ENCODE assay signal across 9 mouse cellular contexts in the genomic region with DNA sequence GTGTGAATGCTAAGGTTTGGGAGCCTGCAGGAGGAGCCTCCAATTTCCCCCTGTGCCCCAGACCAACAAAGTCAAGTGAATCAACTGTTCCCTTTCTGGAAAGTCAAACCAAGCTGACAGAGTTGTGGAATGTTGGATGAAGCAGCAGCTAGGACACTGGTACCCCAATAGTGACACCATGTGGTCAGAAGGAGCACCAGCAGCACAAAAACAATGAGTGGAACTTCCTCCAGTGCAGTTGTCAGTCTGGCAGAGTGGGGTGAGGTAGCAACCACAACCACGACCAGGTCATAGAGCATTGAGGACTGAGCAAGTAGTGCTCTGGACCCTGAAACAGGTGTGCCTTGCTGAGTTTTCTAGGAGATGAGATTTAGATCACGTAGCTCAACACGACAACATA. TPM values are rescaled to one million over a fixed set of nuclear protein-coding genes. Genes with fewer than 3 reads are reported as not detected.
DNase-seq lines count a peak whose midpoint lies in the region; ATAC-seq and TF ChIP-seq lines count a peak whose summit lies in the region.
"Had no signal": no experiment of that assay in that cellular context is flagged by ENCODE, and none has a peak within 500 bp of the region (broad histone marks: within the 10 kb centered on the region; RNA-seq: fewer than 3 reads in every experiment).

No protein-coding gene starts in this region.

- no peak for TF ChIP-seq POLR2A in embryonic fibroblast, embryonic 13.5 days (IDR thresholded peaks at IDR 0.05; ENCODE audit: low read depth, low read length)

- no peak overlapping the region for H3K4me3 ChIP-seq in embryonic fibroblast, embryonic 13.5 days (ENCODE audit: insufficient read depth, low read length)
- no peak overlapping the region for H3K4me3 ChIP-seq in hindbrain, embryonic 15.5 days
- H3K4me3 ChIP-seq: stomach, embryonic 15.5 days had no signal

- H3K27ac ChIP-seq in embryonic fibroblast, embryonic 13.5 days (ENCODE audit: insufficient read depth, low read length), result no peak overlapping the region
- no peak overlapping the region for H3K27ac ChIP-seq in hindbrain, embryonic 15.5 days (replicated peaks)
- H3K27ac ChIP-seq: stomach, embryonic 15.5 days had no signal

- peak; percentile 82 for TF ChIP-seq CTCF in embryonic fibroblast, embryonic 13.5 days (IDR thresholded peaks at IDR 0.05; ENCODE audit: borderline replicate concordance, insufficient read depth, low read length)

- no peak overlapping the region for H3K9ac ChIP-seq in hindbrain, embryonic 15.5 days
- H3K9ac ChIP-seq: stomach, embryonic 15.5 days had no signal

- no peaks in the 10 kb centered on the region for H3K36me3 ChIP-seq in hindbrain, embryonic 15.5 days
- H3K36me3 ChIP-seq: stomach, embryonic 15.5 days had no signal

- ATAC-seq in hindbrain, embryonic 15.5 days (ENCODE audit: low FRiP score, low read depth), result 0 out of 2 replicates have a peak, but pooled peaks have one; percentile 21

- H3K27me3 ChIP-seq in hindbrain, embryonic 15.5 days, result no peaks in the 10 kb centered on the region
- H3K27me3 ChIP-seq: stomach, embryonic 15.5 days had no signal

- H3K4me1 ChIP-seq in embryonic fibroblast, embryonic 13.5 days (ENCODE audit: control insufficient read depth, insufficient read depth, low read length), result peaks cover 14% of the 10 kb centered on the region
- peaks cover 21% of the 10 kb centered on the region for H3K4me1 ChIP-seq in hindbrain, embryonic 15.5 days (replicated peaks)

- WGBS in hindbrain, embryonic 15.5 days, result 62% methylated on average over 3 of the region's 3 CpGs

- H3K9me3 ChIP-seq in hindbrain, embryonic 15.5 days, result no peaks in the 10 kb centered on the region
- H3K9me3 ChIP-seq: stomach, embryonic 15.5 days had no signal

- no peak overlapping the region for H3K4me2 ChIP-seq in hindbrain, embryonic 15.5 days
- H3K4me2 ChIP-seq: stomach, embryonic 15.5 days had no signal

- intact Hi-C loops in left cerebral cortex, postnatal 10 days (cut with DNase I), result loop anchor here (2.0 to 5.0 kb wide), 2 partner anchors 67 to 306 kb away; no protein-coding TSS in a partner anchor

- DNase-seq in adrenal gland, adult 2 months, result peak; percentile 69
- no peak for DNase-seq in adrenal gland, postnatal 4 days (ENCODE audit: low spot score in 2 of 2)
- peak; percentile 36 for DNase-seq in urinary bladder, postnatal 14 days (ENCODE audit: low spot score)
- no peak for DNase-seq in urinary bladder, postnatal 25 days (ENCODE audit: low spot score)
- DNase-seq in left cerebral cortex, postnatal 10 days (ENCODE audit: extremely low spot score in 1 of 2, low spot score in 2 of 2), result peak; percentile 51
- DNase-seq in ovary, postnatal 14 days (ENCODE audit: low spot score), result peak; percentile 18

RNA-seq across cellular contexts. Expression of a gene that starts 4.3 kb away (rescaled TPM):
- 10 to 100 TPM; 71.0 to 90.9 TPM for total RNA-seq in adrenal gland, adult 2 months (2021)
- polyA plus RNA-seq in adrenal gland, adult 2 months (2012; rRNA removed), result 158 and 163 TPM in 2 replicates
- total RNA-seq in adrenal gland, postnatal 4 days (2021), result 10 to 100 TPM; 53.5 to 56.8 TPM
- 89.7 and 95.1 TPM in 2 replicates for polyA plus RNA-seq in embryonic fibroblast, embryonic 13.5 days (2011; ENCODE audit: insufficient read length, low read depth, missing spikeins)
- polyA plus RNA-seq in hindbrain, embryonic 15.5 days (2015; fragmentation: Nextera tagmentation; extraction: Ambion mirVana), result 37.6 and 41.2 TPM in 2 replicates
- total RNA-seq in left cerebral cortex, postnatal 10 days (2021), result 10 to 100 TPM; 11.1 to 13.4 TPM

RNA-seq across cellular contexts. Expression of a gene that starts 52.3 kb away (rescaled TPM):
- total RNA-seq in adrenal gland, adult 2 months (2021), result not detected
- polyA plus RNA-seq in adrenal gland, adult 2 months (2012; rRNA removed), result 0.04 and 0.10 TPM in 2 replicates
- total RNA-seq in adrenal gland, postnatal 4 days (2021), result under 1 TPM; 0.22 to 0.23 TPM
- not detected in 2 replicates for polyA plus RNA-seq in embryonic fibroblast, embryonic 13.5 days (2011; ENCODE audit: insufficient read length, low read depth, missing spikeins)
- 5.2 and 5.5 TPM in 2 replicates for polyA plus RNA-seq in hindbrain, embryonic 15.5 days (2015; fragmentation: Nextera tagmentation; extraction: Ambion mirVana)
- 10 to 100 TPM; 28.8 to 35.4 TPM for total RNA-seq in left cerebral cortex, postnatal 10 days (2021)

Comparison
In these comparisons a context has a peak if more than half of its experiments do, and no peak if none do; other contexts are left out.
1. DNase-seq: peak in adrenal gland, adult 2 months (single experiment), urinary bladder, postnatal 14 days (single experiment), left cerebral cortex, postnatal 10 days (2 of 2) and ovary, postnatal 14 days (single experiment); none in adrenal gland, postnatal 4 days (0 of 2) and urinary bladder, postnatal 25 days (single experiment).
2. RNA of a gene that starts 52.3 kb away (total RNA-seq): 28.8 to 35.4 TPM in left cerebral cortex, postnatal 10 days; 0.22 to 0.23 TPM in adrenal gland, postnatal 4 days and not detected in adrenal gland, adult 2 months; every median in the first group is over 10 times any median in the second.